Mouse (Mus musculus) hindlimb bud, embryonic 11.5 days (tissue): ENCODE data around the gene Cercam.
A peak's percentile ranks its signal among the peaks of the same experiment; 100 is the strongest.
"Not testable (repeated sequence)": the region's sequence is repeated elsewhere in the genome, so short reads cannot be mapped to it uniquely, and the experiment has no call there.

Experiments
- DNase-seq: peaks from one replicate; pipeline ENCODE4 v3.0.0-alpha.2; 2012; ENCODE audit warnings: low read depth, low spot score; ENCODE audit errors: extremely low spot score

The Cercam gene

GRCm38 (mm10) chr2:29852957-29853485 is 15.9 kb upstream of the Cercam start:
- no peak for DNase-seq

- DNase-seq, result no peak
These were observed 15.2 kb upstream of the Cercam start for GRCm38 (mm10) chr2:29853736-29854135.

- no peak for DNase-seq
These were observed 13.3 kb upstream of the Cercam start for GRCm38 (mm10) chr2:29855585-29856210.

GRCm38 (mm10) chr2:29856451-29857260 is 12.3 kb upstream of the Cercam start:
- no peak for DNase-seq

GRCm38 (mm10) chr2:29857341-29857740 is 11.6 kb upstream of the Cercam start:
- DNase-seq, result no peak

GRCm38 (mm10) chr2:29857967-29858366 is 11.0 kb upstream of the Cercam start:
- DNase-seq, result no peak

- no peak for DNase-seq
These were observed 10.1 kb upstream of the Cercam start for GRCm38 (mm10) chr2:29858748-29859473.

GRCm38 (mm10) chr2:29865125-29865524 is 3.8 kb upstream of the Cercam start:
- DNase-seq, result no peak

- DNase-seq, result no peak
These were observed 885 bp downstream of the Cercam start for GRCm38 (mm10) chr2:29869646-29870451.

- DNase-seq, result no peak
These were observed 3.8 kb downstream of the Cercam start for GRCm38 (mm10) chr2:29872581-29873295.

GRCm38 (mm10) chr2:29873801-29874200 is 4.8 kb downstream of the Cercam start:
- DNase-seq, result no peak

- DNase-seq, result no peak
These were observed 9.1 kb downstream of the Cercam start for GRCm38 (mm10) chr2:29878061-29878460.

- DNase-seq, result no peak
These were observed 10.2 kb downstream of the Cercam start for GRCm38 (mm10) chr2:29879191-29879590.

GRCm38 (mm10) chr2:29879964-29880830 is 11.2 kb downstream of the Cercam start:
- DNase-seq, result no peak

GRCm38 (mm10) chr2:29886659-29887292 is 17.8 kb downstream of the Cercam start:
- DNase-seq, result not testable (repeated sequence)

- peak; percentile 77 for DNase-seq
These were observed 20.3 kb downstream of the Cercam start, which contains the start of gene Odf2 for GRCm38 (mm10) chr2:29889066-29889944. Gene Odf2 (plus strand): TSS chr2:29889221.

- no peak for DNase-seq
These were observed 21.2 kb downstream of the Cercam start for GRCm38 (mm10) chr2:29889991-29890833.
